Mouse (Mus musculus) kidney, postnatal 10 days (tissue): ENCODE measurements around the gene Adora3.

ENCODE experiments used
- DNase-seq: peaks from one replicate; pipeline ENCODE4 v3.0.0; 2021; ENCODE audit warnings: mixed read lengths

Adora3 gene

DNA sequence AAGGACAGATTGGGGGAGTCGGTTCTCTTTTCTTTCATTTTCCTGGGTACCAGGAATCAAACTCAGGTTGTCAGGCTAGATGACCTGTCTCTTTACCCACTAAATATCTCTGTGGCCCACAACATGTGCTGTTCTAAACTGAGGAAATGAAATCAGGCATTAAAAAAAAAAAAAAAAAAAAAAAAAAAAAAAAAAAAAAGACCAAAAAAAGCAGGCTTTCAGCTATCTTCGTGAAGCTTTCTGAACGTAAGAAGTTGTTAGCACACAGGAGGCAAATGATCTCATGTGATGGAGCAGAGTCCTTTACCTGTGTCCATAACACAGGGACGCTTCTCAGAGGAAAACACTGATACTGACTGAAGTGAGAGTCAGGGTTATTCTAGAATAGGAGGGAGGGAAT, 65.5 kb downstream of the Adora3 start:
- no peak for DNase-seq

DNA sequence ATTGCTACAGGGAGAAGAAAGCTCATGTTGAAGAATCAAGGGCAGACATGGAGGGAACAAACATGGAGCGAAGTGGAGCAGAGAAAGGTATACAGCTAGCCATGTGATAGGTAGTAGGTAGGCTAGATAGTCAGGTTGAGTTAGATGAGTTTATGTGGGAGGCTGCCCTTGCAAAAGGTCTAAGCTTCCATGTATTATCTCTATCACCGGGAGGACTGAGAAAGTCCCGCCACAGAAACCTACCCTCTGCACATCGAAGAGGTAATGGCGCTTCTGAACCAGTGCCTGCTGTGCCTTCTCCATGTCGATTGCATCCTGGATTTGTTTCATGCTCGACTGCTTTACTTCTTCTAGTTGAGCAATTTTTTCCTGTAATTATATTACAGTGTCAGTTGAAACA, 80.7 kb downstream of the Adora3 start:
- DNase-seq = no peak

DNA sequence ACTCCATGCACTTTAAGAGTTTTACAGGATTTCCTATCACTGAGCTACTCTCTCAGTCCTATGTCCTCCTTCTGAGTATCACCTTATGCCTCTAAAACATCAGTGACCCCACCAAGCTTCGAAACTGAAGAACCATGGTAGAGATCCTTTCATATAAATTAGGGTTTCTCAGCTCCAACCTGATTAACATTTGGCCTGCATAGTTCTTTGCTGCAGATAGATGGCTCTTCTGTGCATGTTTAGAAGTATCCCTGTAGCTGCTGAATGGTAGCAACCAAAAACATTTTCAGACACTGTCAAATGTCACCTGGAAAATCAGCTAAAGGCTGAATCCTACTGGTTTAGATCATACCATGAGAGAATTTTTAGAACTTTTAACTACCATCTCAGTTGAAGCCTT, 86.6 kb downstream of the Adora3 start:
- DNase-seq = no peak

DNA sequence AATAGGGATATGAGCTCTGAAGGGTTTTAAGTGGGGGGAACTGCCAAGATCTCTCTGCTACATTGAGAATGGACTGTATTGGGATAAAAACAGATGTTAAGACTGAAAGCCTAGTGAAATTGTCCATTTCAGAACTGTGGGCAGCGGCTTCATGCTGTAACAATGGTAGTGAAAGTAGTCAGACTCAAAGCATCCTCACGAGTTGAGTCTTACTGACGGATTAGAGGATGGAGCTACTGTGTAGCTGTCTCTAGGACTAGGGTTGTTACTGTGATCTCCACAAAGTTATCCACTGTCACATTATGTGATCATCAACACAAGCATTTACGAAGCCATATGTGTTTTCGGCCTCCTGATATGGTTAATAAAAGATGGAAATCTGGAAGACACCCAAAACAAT, 87.5 kb downstream of the Adora3 start:
- no peak for DNase-seq
